Mouse (Mus musculus): ENCODE data around the gene Ccdc89. TPM values are rescaled to one million over a fixed set of nuclear protein-coding genes. Genes with fewer than 3 reads are reported as not detected.

The Ccdc89 gene
- polyA plus RNA-seq, 1 experiment from 2014 or later, result 0.85 TPM

DNA sequence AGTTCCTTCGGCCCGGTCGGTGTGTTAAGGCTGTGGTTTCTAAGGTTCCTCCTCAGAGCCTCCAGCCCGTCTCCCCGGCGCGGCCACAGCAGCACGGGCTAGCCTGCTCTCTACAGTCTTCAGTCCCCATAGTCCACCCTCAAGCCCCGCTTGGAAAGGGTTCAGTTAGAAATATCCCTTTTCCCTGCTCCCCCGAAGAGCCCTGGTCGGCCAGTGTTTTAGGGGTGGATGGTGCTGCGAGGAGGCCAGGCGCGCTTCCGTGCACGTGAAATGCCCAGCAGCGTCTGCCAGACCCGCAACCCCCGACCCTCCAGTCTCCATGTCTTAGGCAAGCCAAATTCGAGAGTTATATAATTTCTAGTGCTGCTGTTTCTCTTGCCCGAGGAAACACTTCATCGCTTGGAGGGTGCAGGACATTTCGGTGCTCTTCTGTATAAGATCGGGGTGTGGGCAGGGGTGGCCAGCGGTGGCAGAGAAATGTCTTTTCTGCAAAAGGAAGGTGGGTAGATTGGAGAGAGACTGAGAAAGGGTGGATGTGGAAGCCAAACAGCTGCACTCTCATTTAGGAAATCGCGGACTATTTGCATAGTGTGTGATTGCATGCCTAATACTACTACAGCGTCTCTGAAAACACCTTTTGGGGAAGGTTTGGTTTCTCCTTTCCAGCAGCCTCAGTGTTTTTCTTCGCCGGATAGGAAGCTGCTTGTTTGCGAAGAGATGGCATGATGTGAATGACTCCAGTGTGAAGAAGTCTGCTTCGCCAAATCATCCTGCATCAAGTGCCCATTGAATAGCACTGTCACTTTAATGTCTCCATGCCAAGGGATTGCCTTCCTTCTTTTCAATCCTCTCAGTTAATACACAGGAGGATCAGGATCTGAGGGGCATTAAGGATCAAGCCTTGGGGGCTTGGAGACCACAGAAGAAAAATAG lies 50.2 kb downstream of the Ccdc89 start, which contains the start of gene Dlg2:
Gene Dlg2 (plus strand): TSS at position 360 of the 933 bp plus-strand sequence.
- H3K27me3 ChIP-seq (replicated peaks), result no peaks in the 10 kb centered on the region
- H3K4me2 ChIP-seq (replicated peaks), result peak within 1 kb of the TSS; percentile 94
- ATAC-seq, result peak; percentile 84
- peak within 1 kb of the TSS; percentile 67 for H3K9ac ChIP-seq
- H3K36me3 ChIP-seq, result no peaks in the 10 kb centered on the region
- H3K4me1 ChIP-seq (replicated peaks), result no peaks in the 10 kb centered on the region; the same call in 1 of the 2 replicates
- no peaks in the 10 kb centered on the region for H3K9me3 ChIP-seq
- peak within 1 kb of the TSS; percentile 62 for H3K4me3 ChIP-seq (replicated peaks)
- 1% methylated on average over 32 of the region's 32 CpGs for WGBS
- peak within 1 kb of the TSS; percentile 45; the same call in 1 of the 2 replicates for H3K27ac ChIP-seq

Other genes with a start within 250 kb of the Ccdc89 start
- gene Ccdc83, start 160.8 kb upstream of the Ccdc89 start, polyA plus RNA-seq (2015; fragmentation: Nextera tagmentation; extraction: Ambion mirVana), result not detected in 2 replicates
- 9.4 and 9.9 TPM in 2 replicates for gene Sytl2, start 124.3 kb upstream of the Ccdc89 start, polyA plus RNA-seq (2015; fragmentation: Nextera tagmentation; extraction: Ambion mirVana)
- gene Crebzf, start 16.2 kb downstream of the Ccdc89 start, polyA plus RNA-seq (2015; fragmentation: Nextera tagmentation; extraction: Ambion mirVana), result 26.2 and 35.0 TPM in 2 replicates
- gene Tmem126a, start 30.7 kb downstream of the Ccdc89 start, polyA plus RNA-seq (2015; fragmentation: Nextera tagmentation; extraction: Ambion mirVana), result 137 and 140 TPM in 2 replicates
- 34.5 and 34.6 TPM in 2 replicates for gene Tmem126b, start 49.4 kb downstream of the Ccdc89 start, polyA plus RNA-seq (2015; fragmentation: Nextera tagmentation; extraction: Ambion mirVana)
- gene Dlg2, start 50.1 kb downstream of the Ccdc89 start, polyA plus RNA-seq (2015; fragmentation: Nextera tagmentation; extraction: Ambion mirVana), result 4.7 and 4.8 TPM in 2 replicates